Mouse (Mus musculus): ENCODE results near the gene Slk. TPM values are rescaled to one million over a fixed set of nuclear protein-coding genes. Genes with fewer than 3 reads are reported as not detected.

Slk gene
- polyA plus RNA-seq, 1 experiment from 2014 or later, result 26.5 TPM

- WGBS, result 40% methylated on average over 14 of the region's 14 CpGs
- ATAC-seq (ENCODE audit: insufficient number of reproducible peaks, insufficient read depth, low FRiP score, low read depth), result no peak
These were observed 19.5 kb upstream of the Slk start for GRCm38 (mm10) chr19:47559751-47560512.

GRCm38 (mm10) chr19:47560544-47561161 lies 18.8 kb upstream of the Slk start:
- no peak for ATAC-seq (ENCODE audit: insufficient number of reproducible peaks, insufficient read depth, low FRiP score, low read depth)
- Histone ChIP-seq H3K36me3 (ENCODE audit: control insufficient read depth, insufficient read depth, low read length) (no peaks in the 10 kb centered on the region), H3K4me1 (ENCODE audit: control insufficient read depth in 2 of 2, insufficient read depth in 2 of 2, low read length in 2 of 2) (peaks cover 15 to 29% of the 10 kb centered on the region in 2 experiments), H3K9ac (ENCODE audit: low read length) (no peak overlapping the region), H3K4me2 (ENCODE audit: low read length) (no peak overlapping the region), H3K4me3 (ENCODE audit: control insufficient read depth in 1 of 2, insufficient read depth in 1 of 2, low read depth in 1 of 2, low read length in 2 of 2) (no peak overlapping the region), H3K27me3 (ENCODE audit: control insufficient read depth, insufficient read depth, low read length) (no peaks in the 10 kb centered on the region), H3K9me3 (ENCODE audit: control insufficient read depth, low read length) (no peaks in the 10 kb centered on the region), H3K27ac (replicated peaks in 1 of 2; ENCODE audit: control insufficient read depth in 1 of 2, insufficient read depth in 1 of 2, low read depth in 2 of 2, low read length in 2 of 2) (0 out of 4 replicates have a peak overlapping the region, but pooled peaks of 1 of the 2 experiments have one; percentile 64)
- WGBS, result 62% methylated on average over 12 of the region's 12 CpGs

More at GRCm38 (mm10) chr19:47559751-47560512, 19.5 kb upstream of the Slk start:
- Histone ChIP-seq H3K4me2 (ENCODE audit: low read length) (no peak overlapping the region), H3K9me3 (ENCODE audit: control insufficient read depth, low read length) (no peaks in the 10 kb centered on the region), H3K9ac (ENCODE audit: low read length) (no peak overlapping the region), H3K36me3 (ENCODE audit: control insufficient read depth, insufficient read depth, low read length) (no peaks in the 10 kb centered on the region), H3K4me1 (ENCODE audit: control insufficient read depth in 2 of 2, insufficient read depth in 2 of 2, low read length in 2 of 2) (peaks cover 15 to 29% of the 10 kb centered on the region in 2 experiments), H3K27ac (replicated peaks in 1 of 2; ENCODE audit: control insufficient read depth in 1 of 2, insufficient read depth in 1 of 2, low read depth in 2 of 2, low read length in 2 of 2) (peak overlapping the region; percentile 4 to 64; a peak in 2 of 4 replicates), H3K27me3 (ENCODE audit: control insufficient read depth, insufficient read depth, low read length) (no peaks in the 10 kb centered on the region), H3K4me3 (ENCODE audit: control insufficient read depth in 1 of 2, insufficient read depth in 1 of 2, low read depth in 1 of 2, low read length in 2 of 2) (no peak overlapping the region)

- H3K27ac ChIP-seq (replicated peaks in 1 of 2; ENCODE audit: control insufficient read depth in 1 of 2, insufficient read depth in 1 of 2, low read depth in 2 of 2, low read length in 2 of 2), result peak overlapping the region; percentile 51 to 82
- WGBS, result 18% methylated on average over 5 of the region's 5 CpGs
- H3K4me3 ChIP-seq (ENCODE audit: control insufficient read depth in 1 of 2, insufficient read depth in 1 of 2, low read depth in 1 of 2, low read length in 2 of 2), result no peak overlapping the region
- H3K4me1 ChIP-seq (ENCODE audit: control insufficient read depth in 2 of 2, insufficient read depth in 2 of 2, low read length in 2 of 2), result peaks cover 15 to 29% of the 10 kb centered on the region in 2 experiments
- no peaks in the 10 kb centered on the region for H3K27me3 ChIP-seq (ENCODE audit: control insufficient read depth, insufficient read depth, low read length)
- ATAC-seq (ENCODE audit: insufficient number of reproducible peaks, insufficient read depth, low FRiP score, low read depth), result peak; percentile 68; the same call in 1 of the 2 replicates
- no peaks in the 10 kb centered on the region for H3K9me3 ChIP-seq (ENCODE audit: control insufficient read depth, low read length)
- no peak overlapping the region for H3K9ac ChIP-seq (ENCODE audit: low read length)
- H3K36me3 ChIP-seq (ENCODE audit: control insufficient read depth, insufficient read depth, low read length), result no peaks in the 10 kb centered on the region
- no peak overlapping the region for H3K4me2 ChIP-seq (ENCODE audit: low read length)
These were observed 17.5 kb upstream of the Slk start for GRCm38 (mm10) chr19:47561996-47562441.

GRCm38 (mm10) chr19:47563715-47564114 lies 15.8 kb upstream of the Slk start:
- no peak overlapping the region for H3K4me3 ChIP-seq (ENCODE audit: control insufficient read depth in 1 of 2, insufficient read depth in 1 of 2, low read depth in 1 of 2, low read length in 2 of 2)
- H3K27ac ChIP-seq (replicated peaks in 1 of 2; ENCODE audit: control insufficient read depth in 1 of 2, insufficient read depth in 1 of 2, low read depth in 2 of 2, low read length in 2 of 2), result no peak overlapping the region
- 65% methylated on average over 13 of the region's 13 CpGs for WGBS
- no peak for ATAC-seq (ENCODE audit: insufficient number of reproducible peaks, insufficient read depth, low FRiP score, low read depth)
- H3K9ac ChIP-seq (ENCODE audit: low read length), result no peak overlapping the region
- H3K9me3 ChIP-seq (ENCODE audit: control insufficient read depth, low read length), result no peaks in the 10 kb centered on the region
- H3K27me3 ChIP-seq (ENCODE audit: control insufficient read depth, insufficient read depth, low read length), result peaks cover 1% of the 10 kb centered on the region; the same call in 1 of the 2 replicates
- peaks cover 15 to 29% of the 10 kb centered on the region in 2 experiments for H3K4me1 ChIP-seq (ENCODE audit: control insufficient read depth in 2 of 2, insufficient read depth in 2 of 2, low read length in 2 of 2)
- no peaks in the 10 kb centered on the region for H3K36me3 ChIP-seq (ENCODE audit: control insufficient read depth, insufficient read depth, low read length)
- H3K4me2 ChIP-seq (ENCODE audit: low read length), result no peak overlapping the region

- WGBS, result 75% methylated on average over 17 of the region's 17 CpGs
- H3K36me3 ChIP-seq (ENCODE audit: control insufficient read depth, insufficient read depth, low read length), result no peaks in the 10 kb centered on the region
- ATAC-seq (ENCODE audit: insufficient number of reproducible peaks, insufficient read depth, low FRiP score, low read depth), result no peak
These were observed 14.3 kb upstream of the Slk start for GRCm38 (mm10) chr19:47565031-47565654.

GRCm38 (mm10) chr19:47565994-47566393 lies 13.5 kb upstream of the Slk start:
- Histone ChIP-seq H3K9me3 (ENCODE audit: control insufficient read depth, low read length) (no peaks in the 10 kb centered on the region), H3K27me3 (ENCODE audit: control insufficient read depth, insufficient read depth, low read length) (peaks cover 3% of the 10 kb centered on the region; the same call in 1 of the 2 replicates), H3K27ac (replicated peaks in 1 of 2; ENCODE audit: control insufficient read depth in 1 of 2, insufficient read depth in 1 of 2, low read depth in 2 of 2, low read length in 2 of 2) (no peak overlapping the region), H3K4me3 (ENCODE audit: control insufficient read depth in 1 of 2, insufficient read depth in 1 of 2, low read depth in 1 of 2, low read length in 2 of 2) (no peak overlapping the region), H3K4me1 (ENCODE audit: control insufficient read depth in 2 of 2, insufficient read depth in 2 of 2, low read length in 2 of 2) (peaks cover 10% of the 10 kb centered on the region in 2 experiments; a peak in 3 of 4 replicates), H3K4me2 (ENCODE audit: low read length) (no peak overlapping the region), H3K36me3 (ENCODE audit: control insufficient read depth, insufficient read depth, low read length) (no peaks in the 10 kb centered on the region), H3K9ac (ENCODE audit: low read length) (no peak overlapping the region)
- ATAC-seq (ENCODE audit: insufficient number of reproducible peaks, insufficient read depth, low FRiP score, low read depth), result no peak
- WGBS, result 78% methylated on average over 8 of the region's 8 CpGs

More at GRCm38 (mm10) chr19:47565031-47565654, 14.3 kb upstream of the Slk start:
- Histone ChIP-seq H3K4me2 (ENCODE audit: low read length) (no peak overlapping the region), H3K9ac (ENCODE audit: low read length) (no peak overlapping the region), H3K27me3 (ENCODE audit: control insufficient read depth, insufficient read depth, low read length) (peaks cover 3% of the 10 kb centered on the region; the same call in 1 of the 2 replicates), H3K4me1 (ENCODE audit: control insufficient read depth in 2 of 2, insufficient read depth in 2 of 2, low read length in 2 of 2) (peaks cover 12 to 16% of the 10 kb centered on the region in 2 experiments), H3K9me3 (ENCODE audit: control insufficient read depth, low read length) (no peaks in the 10 kb centered on the region), H3K27ac (replicated peaks in 1 of 2; ENCODE audit: control insufficient read depth in 1 of 2, insufficient read depth in 1 of 2, low read depth in 2 of 2, low read length in 2 of 2) (no peak overlapping the region), H3K4me3 (ENCODE audit: control insufficient read depth in 1 of 2, insufficient read depth in 1 of 2, low read depth in 1 of 2, low read length in 2 of 2) (no peak overlapping the region)

- Histone ChIP-seq H3K4me3 (ENCODE audit: control insufficient read depth in 1 of 2, insufficient read depth in 1 of 2, low read depth in 1 of 2, low read length in 2 of 2) (no peak overlapping the region), H3K4me2 (ENCODE audit: low read length) (no peak overlapping the region), H3K36me3 (ENCODE audit: control insufficient read depth, insufficient read depth, low read length) (no peaks in the 10 kb centered on the region), H3K4me1 (ENCODE audit: control insufficient read depth in 2 of 2, insufficient read depth in 2 of 2, low read length in 2 of 2) (peaks cover 0 to 9% of the 10 kb centered on the region in 2 experiments; a peak in 3 of 4 replicates), H3K9me3 (ENCODE audit: control insufficient read depth, low read length) (no peaks in the 10 kb centered on the region), H3K27ac (replicated peaks in 1 of 2; ENCODE audit: control insufficient read depth in 1 of 2, insufficient read depth in 1 of 2, low read depth in 2 of 2, low read length in 2 of 2) (no peak overlapping the region), H3K27me3 (ENCODE audit: control insufficient read depth, insufficient read depth, low read length) (peaks cover 3% of the 10 kb centered on the region; the same call in 1 of the 2 replicates), H3K9ac (ENCODE audit: low read length) (no peak overlapping the region)
- ATAC-seq (ENCODE audit: insufficient number of reproducible peaks, insufficient read depth, low FRiP score, low read depth), result no peak
- WGBS, result 87% methylated on average over 5 of the region's 5 CpGs
These were observed 9.4 kb upstream of the Slk start for GRCm38 (mm10) chr19:47570042-47570441.
